Mouse (Mus musculus) intestine, embryonic 14.5 days (tissue): Measurements from ENCODE around the gene Coro1c. TPM values are rescaled to one million over a fixed set of nuclear protein-coding genes. Genes with fewer than 3 reads are reported as not detected.
"Not testable (repeated sequence)": the region's sequence is repeated elsewhere in the genome, so short reads cannot be mapped to it uniquely, and the experiment has no call there.

ENCODE experiments used
- ATAC-seq: fragments of 200-750 bp; cut with Nextera tagmentation; replicated peaks from 2 replicates; pipeline ENCODE4 v1.8.0; 2017; ENCODE audit warnings: low read depth, moderate number of reproducible peaks, moderate TSS enrichment, moderate library complexity; ENCODE audit not compliant: low FRiP score, low TSS enrichment
- DNase-seq: peaks from one replicate; pipeline ENCODE4 v3.0.0-alpha.2; 2018; ENCODE audit warnings: low spot score
- H3K27ac ChIP-seq: fragments of 300-500 bp; sonication (generic); 2 replicates; pipeline ENCODE4 v1.5.1; 2014; ENCODE audit warnings: low read depth, mild to moderate bottlenecking, control low read depth
- H3K27me3 ChIP-seq: fragments of 300-500 bp; sonication (generic); replicated peaks from 2 replicates; pipeline ENCODE4 v1.6.1; 2014; ENCODE audit warnings: low read length, control low read depth; ENCODE audit not compliant: control insufficient read depth, insufficient read depth
- H3K36me3 ChIP-seq: fragments of 300-500 bp; sonication (generic); 2 replicates; pipeline ENCODE4 v1.6.1; 2014; ENCODE audit warnings: low read length, control low read depth; ENCODE audit not compliant: control insufficient read depth, insufficient read depth
- H3K4me1 ChIP-seq: fragments of 300-500 bp; sonication (generic); replicated peaks from 2 replicates; pipeline ENCODE4 v1.6.1; 2014; ENCODE audit warnings: low read length, control low read depth, mixed read lengths; ENCODE audit not compliant: control insufficient read depth, insufficient read depth
- H3K4me2 ChIP-seq: fragments of 300-500 bp; sonication (generic); 2 replicates; pipeline ENCODE4 v1.6.1; 2014; ENCODE audit warnings: low read length
- H3K4me3 ChIP-seq: fragments of 300-500 bp; sonication (generic); 2 replicates; pipeline ENCODE4 v1.5.1; 2014; ENCODE audit warnings: low read depth, low read length, control low read depth, mixed read lengths
- H3K9ac ChIP-seq: fragments of 300-500 bp; sonication (generic); 2 replicates; pipeline ENCODE4 v1.6.1; 2014; ENCODE audit warnings: mild to moderate bottlenecking, low read length
- H3K9me3 ChIP-seq: fragments of 300-500 bp; sonication (generic); 2 replicates; pipeline ENCODE4 v1.6.1; 2016; ENCODE audit warnings: low read length, control low read depth; ENCODE audit not compliant: control insufficient read depth
- WGBS: fragments of 180-500 bp; shearing (Covaris S2); extraction: QIAGEN DNeasy Blood & Tissue Kit; methylation state at CpG from one replicate; pipeline ENCODE4 v1.1.7; 2014; 5-methylcytosine and 5-hydroxymethylcytosine counted together
- polyA plus RNA-seq: library from polyadenylated mRNA; unstranded; fragments of >200 nt; fragmentation: Nextera tagmentation; extraction: Ambion mirVana; gene quantifications from 2 replicates; pipeline ENCODE4 v1.2.1, GENCODE M21; 2014

Coro1c gene
- polyA plus RNA-seq, 1 experiment from 2014 or later, result 185 TPM

- 39% methylated on average over 27 of the region's 27 CpGs for WGBS
- Histone ChIP-seq H3K4me2 (no peak overlapping the region), H3K9ac (no peak overlapping the region), H3K4me1 (no peaks in the 10 kb centered on the region), H3K36me3 (no peaks in the 10 kb centered on the region), H3K27ac (no peak overlapping the region), H3K9me3 (peaks cover 7% of the 10 kb centered on the region; the same call in 1 of the 2 replicates), H3K4me3 (no peak overlapping the region), H3K27me3 (no peaks in the 10 kb centered on the region; the same call in 1 of the 2 replicates)
- no peak for ATAC-seq
- DNase-seq, result no peak
These were observed 94.2 kb downstream of the Coro1c start for GRCm38 (mm10) chr5:113814111-113815040.

GRCm38 (mm10) chr5:113813608-113814007 lies 95.0 kb downstream of the Coro1c start:
- ATAC-seq, result no peak
- no peak for DNase-seq
- Histone ChIP-seq H3K4me3 (no peak overlapping the region), H3K27me3 (no peaks in the 10 kb centered on the region; the same call in 1 of the 2 replicates), H3K36me3 (no peaks in the 10 kb centered on the region), H3K4me1 (no peaks in the 10 kb centered on the region), H3K9me3 (peaks cover 7% of the 10 kb centered on the region; the same call in 1 of the 2 replicates), H3K27ac (no peak overlapping the region), H3K9ac (no peak overlapping the region), H3K4me2 (no peak overlapping the region)
- 21% methylated on average over 9 of the region's 9 CpGs for WGBS

- H3K9me3 ChIP-seq, result peaks cover 7% of the 10 kb centered on the region; the same call in 1 of the 2 replicates
- H3K4me1 ChIP-seq, result peaks cover 3% of the 10 kb centered on the region
- DNase-seq (no peak), ATAC-seq (no peak)
- no peaks in the 10 kb centered on the region for H3K36me3 ChIP-seq
- H3K27ac ChIP-seq, result no peak overlapping the region
- H3K4me2 ChIP-seq, result no peak overlapping the region
- 79% methylated on average over 2 of the region's 2 CpGs for WGBS
- no peak overlapping the region for H3K9ac ChIP-seq
- no peak overlapping the region for H3K4me3 ChIP-seq
- H3K27me3 ChIP-seq, result no peaks in the 10 kb centered on the region; the same call in 1 of the 2 replicates
These were observed 95.9 kb downstream of the Coro1c start for GRCm38 (mm10) chr5:113812638-113813037.

- peak; percentile 68 for DNase-seq
- not testable (repeated sequence) for H3K27ac ChIP-seq, ATAC-seq, H3K4me2 ChIP-seq, H3K4me3 ChIP-seq, H3K4me1 ChIP-seq, H3K9ac ChIP-seq, H3K27me3 ChIP-seq, H3K9me3 ChIP-seq, H3K36me3 ChIP-seq
- 15% methylated on average over 11 of the region's 12 CpGs for WGBS
These were observed 96.6 kb downstream of the Coro1c start for GRCm38 (mm10) chr5:113811824-113812420.

- H3K27me3 ChIP-seq, result no peaks in the 10 kb centered on the region; the same call in 1 of the 2 replicates
- 92% methylated on average over 4 of the region's 4 CpGs for WGBS
- H3K9me3 ChIP-seq, result peaks cover 7% of the 10 kb centered on the region; the same call in 1 of the 2 replicates
- no peak overlapping the region for H3K4me2 ChIP-seq
- DNase-seq, result no peak
- H3K4me1 ChIP-seq, result peaks cover 15% of the 10 kb centered on the region
- no peak overlapping the region for H3K27ac ChIP-seq
- no peak overlapping the region for H3K9ac ChIP-seq
- no peak for ATAC-seq
- H3K4me3 ChIP-seq, result no peak overlapping the region
- H3K36me3 ChIP-seq, result no peaks in the 10 kb centered on the region
These were observed 98.4 kb downstream of the Coro1c start for GRCm38 (mm10) chr5:113810111-113810510.

- no peak for DNase-seq
- no peak overlapping the region for H3K9ac ChIP-seq
- 51% methylated on average over 2 of the region's 2 CpGs for WGBS
These were observed 100.4 kb downstream of the Coro1c start for GRCm38 (mm10) chr5:113808177-113808576.

GRCm38 (mm10) chr5:113807712-113808111 lies 100.8 kb downstream of the Coro1c start:
- Histone ChIP-seq H3K27me3 (no peaks in the 10 kb centered on the region), H3K9ac (no peak overlapping the region), H3K9me3 (peaks cover 7% of the 10 kb centered on the region; the same call in 1 of the 2 replicates), H3K4me1 (peaks cover 15% of the 10 kb centered on the region), H3K36me3 (no peaks in the 10 kb centered on the region), H3K27ac (peak overlapping the region; percentile 43), H3K4me3 (no peak overlapping the region), H3K4me2 (no peak overlapping the region)
- WGBS, result 50% methylated on average over 9 of the region's 9 CpGs
- DNase-seq, result no peak
- no peak for ATAC-seq

More at GRCm38 (mm10) chr5:113808177-113808576, 100.4 kb downstream of the Coro1c start:
- Histone ChIP-seq H3K4me2 (no peak overlapping the region), H3K36me3 (no peaks in the 10 kb centered on the region), H3K4me3 (no peak overlapping the region), H3K27ac (peak overlapping the region; percentile 43; the same call in 1 of the 2 replicates), H3K27me3 (no peaks in the 10 kb centered on the region), H3K9me3 (peaks cover 7% of the 10 kb centered on the region; the same call in 1 of the 2 replicates), H3K4me1 (peaks cover 15% of the 10 kb centered on the region)
- ATAC-seq, result no peak

GRCm38 (mm10) chr5:113806414-113806813 lies 102.1 kb downstream of the Coro1c start:
- peaks cover 5% of the 10 kb centered on the region; the same call in 1 of the 2 replicates for H3K9me3 ChIP-seq
- WGBS, result 12% methylated on average over 10 of the region's 10 CpGs
- ATAC-seq (peak; percentile 68; the same call in 1 of the 2 replicates), DNase-seq (no peak)
- H3K4me1 ChIP-seq, result peaks cover 15% of the 10 kb centered on the region
- no peak overlapping the region for H3K4me3 ChIP-seq
- H3K27me3 ChIP-seq, result no peaks in the 10 kb centered on the region
- H3K9ac ChIP-seq, result no peak overlapping the region
- H3K27ac ChIP-seq, result peak overlapping the region; percentile 54; the same call in 1 of the 2 replicates
- H3K4me2 ChIP-seq, result 0 out of 2 replicates have a peak overlapping the region, but pooled peaks have one; percentile 4
- no peaks in the 10 kb centered on the region for H3K36me3 ChIP-seq
